Mouse (Mus musculus) heart, embryonic 14.5 days (tissue): ENCODE measurements at regions not wholly inside any gene's neighbourhood (a gene's known extent, or its start where the extent isn't known, plus 50 kb on each side); places are given as distances from the start of the nearest gene placed in this dataset.

ENCODE experiments used
- ATAC-seq: fragments of 200-750 bp; cut with Nextera tagmentation; 2 replicates; pipeline ENCODE4 v1.8.0; 2017; ENCODE audit warnings: low read depth, moderate TSS enrichment; ENCODE audit not compliant: insufficient number of reproducible peaks, insufficient read depth, low FRiP score
- H3K27ac ChIP-seq, 2 experiments: fragments of 200-500 bp in 1 of 2; fragments of 300-500 bp in 1 of 2; sonication (generic) in 1 of 2; replicated peaks in 1 of 2; 2 replicates each; pipeline ENCODE4 v1.5.1; 2012 to 2014; ENCODE audit warnings: low read depth in 2 of 2, low read length in 2 of 2, control low read depth in 1 of 2, mild to moderate bottlenecking in 1 of 2, mixed read lengths in 1 of 2; ENCODE audit not compliant: control insufficient read depth in 1 of 2, insufficient read depth in 1 of 2
- H3K27me3 ChIP-seq: fragments of 300-500 bp; sonication (generic); 2 replicates; pipeline ENCODE4 v1.6.1; 2014; ENCODE audit warnings: mild to moderate bottlenecking, low read length, control low read depth; ENCODE audit not compliant: control insufficient read depth, insufficient read depth
- H3K36me3 ChIP-seq: fragments of 300-500 bp; sonication (generic); 2 replicates; pipeline ENCODE4 v1.6.1; 2014; ENCODE audit warnings: mild to moderate bottlenecking, control low read depth, low read length, mixed read lengths; ENCODE audit not compliant: control insufficient read depth, insufficient read depth
- H3K4me1 ChIP-seq, 2 experiments: fragments of 200-500 bp in 1 of 2; fragments of 300-500 bp in 1 of 2; sonication (generic) in 1 of 2; 2 replicates each; pipeline ENCODE4 v1.6.1; 2012 to 2014; ENCODE audit warnings: low read length in 2 of 2, control low read depth in 1 of 2, mixed read lengths in 1 of 2; ENCODE audit not compliant: control insufficient read depth in 2 of 2, insufficient read depth in 2 of 2
- H3K4me2 ChIP-seq: fragments of 300-500 bp; sonication (generic); 2 replicates; pipeline ENCODE4 v1.6.1; 2014; ENCODE audit warnings: mild to moderate bottlenecking, low read length
- H3K4me3 ChIP-seq, 2 experiments: fragments of 200-500 bp in 1 of 2; fragments of 300-500 bp in 1 of 2; sonication (generic) in 1 of 2; 2 replicates each; pipeline ENCODE4 v1.5.1; 2012 to 2014; ENCODE audit warnings: low read length in 2 of 2, mild to moderate bottlenecking in 2 of 2, control low read depth in 1 of 2, low read depth in 1 of 2, moderate library complexity in 1 of 2; ENCODE audit not compliant: control insufficient read depth in 1 of 2, insufficient read depth in 1 of 2
- H3K9ac ChIP-seq: fragments of 300-500 bp; sonication (generic); 2 replicates; pipeline ENCODE4 v1.6.1; 2014; ENCODE audit warnings: mild to moderate bottlenecking, low read length
- H3K9me3 ChIP-seq: fragments of 300-500 bp; sonication (generic); 2 replicates; pipeline ENCODE4 v1.6.1; 2016; ENCODE audit warnings: low read length, control low read depth; ENCODE audit not compliant: control insufficient read depth
- WGBS: fragments of 180-500 bp; shearing (Covaris S2); extraction: QIAGEN DNeasy Blood & Tissue Kit; methylation state at CpG from one replicate; pipeline ENCODE4 v1.1.7; 2014; 5-methylcytosine and 5-hydroxymethylcytosine counted together

DNA sequence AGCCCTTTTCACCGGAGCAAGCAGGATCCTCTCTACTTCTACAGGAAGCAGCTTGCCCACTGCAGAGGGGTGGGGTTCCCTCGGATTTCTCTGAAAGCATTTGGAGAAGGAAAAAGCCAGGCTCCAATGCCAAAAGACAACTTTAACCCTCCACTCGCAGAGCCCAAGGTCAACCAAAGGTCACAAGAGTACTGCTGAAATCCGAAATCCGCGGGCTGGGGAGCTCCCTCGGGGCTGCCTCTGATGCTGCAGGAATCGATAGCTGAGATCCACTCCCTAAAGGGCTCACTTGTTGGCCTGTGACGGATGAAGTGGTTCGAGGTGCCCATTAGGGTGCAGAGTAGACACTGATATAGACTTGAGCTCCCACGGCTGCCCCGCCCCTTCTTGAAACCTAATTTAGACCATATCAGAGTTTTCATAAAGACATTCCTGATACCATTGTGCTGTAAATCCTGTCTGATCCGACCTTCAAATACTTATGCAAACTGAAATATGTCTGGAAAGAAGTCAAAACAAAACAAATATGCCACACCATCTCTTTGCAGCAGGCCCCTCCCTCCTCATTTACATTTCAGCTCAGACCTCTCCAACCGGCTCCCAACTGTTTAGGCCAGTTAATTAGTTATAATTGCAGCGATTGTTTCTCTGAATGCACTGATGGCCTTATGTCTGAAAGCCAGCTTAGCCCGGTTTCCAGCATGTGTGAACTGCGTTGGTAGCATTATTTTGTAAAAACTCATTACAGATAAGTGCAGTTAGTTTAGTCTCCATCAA is 170.8 kb upstream of the Map3k1 start:
- H3K9me3 ChIP-seq = no peaks in the 10 kb centered on the region
- H3K27ac ChIP-seq = no peak overlapping the region
- peak overlapping the region; percentile 47 for H3K4me2 ChIP-seq
- 30% methylated on average over 17 of the region's 17 CpGs for WGBS
- no peak overlapping the region; a peak in 1 of 4 replicates for H3K4me3 ChIP-seq
- H3K9ac ChIP-seq = peak overlapping the region; percentile 39
- no peak for ATAC-seq
- H3K4me1 ChIP-seq = peaks cover 11 to 19% of the 10 kb centered on the region in 2 experiments
- no peaks in the 10 kb centered on the region for H3K36me3 ChIP-seq
- H3K27me3 ChIP-seq = no peaks in the 10 kb centered on the region

DNA sequence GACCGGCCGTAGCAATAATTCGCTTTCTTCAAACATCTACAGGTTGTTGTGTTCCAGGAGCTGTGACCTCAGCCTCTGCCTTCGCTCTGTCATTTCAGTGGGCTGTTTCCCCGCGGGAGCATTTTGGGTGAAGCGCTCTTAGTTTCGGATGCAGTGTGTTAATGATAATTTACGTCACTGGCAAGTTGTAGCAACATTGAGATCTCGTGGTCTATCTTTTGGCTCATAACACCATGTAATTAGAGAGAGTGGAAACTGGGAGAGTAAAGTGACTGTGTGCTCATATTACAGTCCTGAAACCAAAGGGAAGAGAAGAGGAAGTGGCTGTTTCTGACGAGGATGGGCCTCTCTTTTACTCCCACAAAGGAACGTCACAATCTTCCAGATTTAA is 171.4 kb upstream of the Map3k1 start:
- H3K9me3 ChIP-seq = no peaks in the 10 kb centered on the region
- H3K4me1 ChIP-seq = peaks cover 11 to 19% of the 10 kb centered on the region in 2 experiments
- H3K36me3 ChIP-seq = no peaks in the 10 kb centered on the region
- H3K27ac ChIP-seq = no peak overlapping the region
- no peak overlapping the region for H3K4me2 ChIP-seq
- ATAC-seq = no peak
- no peak overlapping the region for H3K4me3 ChIP-seq
- WGBS = 78% methylated on average over 12 of the region's 12 CpGs
- no peaks in the 10 kb centered on the region for H3K27me3 ChIP-seq
- H3K9ac ChIP-seq = no peak overlapping the region

GRCm38 (mm10) chr13:111981103-111981502 is 172.3 kb upstream of the Map3k1 start:
- H3K9me3 ChIP-seq = no peaks in the 10 kb centered on the region
- H3K4me2 ChIP-seq = no peak overlapping the region
- ATAC-seq = no peak
- H3K4me1 ChIP-seq = peaks cover 11 to 19% of the 10 kb centered on the region in 2 experiments
- no peak overlapping the region for H3K4me3 ChIP-seq
- H3K27ac ChIP-seq = no peak overlapping the region
- H3K36me3 ChIP-seq = no peaks in the 10 kb centered on the region
- no peaks in the 10 kb centered on the region for H3K27me3 ChIP-seq
- no peak overlapping the region for H3K9ac ChIP-seq
- 91% methylated on average over 2 of the region's 2 CpGs for WGBS

DNA sequence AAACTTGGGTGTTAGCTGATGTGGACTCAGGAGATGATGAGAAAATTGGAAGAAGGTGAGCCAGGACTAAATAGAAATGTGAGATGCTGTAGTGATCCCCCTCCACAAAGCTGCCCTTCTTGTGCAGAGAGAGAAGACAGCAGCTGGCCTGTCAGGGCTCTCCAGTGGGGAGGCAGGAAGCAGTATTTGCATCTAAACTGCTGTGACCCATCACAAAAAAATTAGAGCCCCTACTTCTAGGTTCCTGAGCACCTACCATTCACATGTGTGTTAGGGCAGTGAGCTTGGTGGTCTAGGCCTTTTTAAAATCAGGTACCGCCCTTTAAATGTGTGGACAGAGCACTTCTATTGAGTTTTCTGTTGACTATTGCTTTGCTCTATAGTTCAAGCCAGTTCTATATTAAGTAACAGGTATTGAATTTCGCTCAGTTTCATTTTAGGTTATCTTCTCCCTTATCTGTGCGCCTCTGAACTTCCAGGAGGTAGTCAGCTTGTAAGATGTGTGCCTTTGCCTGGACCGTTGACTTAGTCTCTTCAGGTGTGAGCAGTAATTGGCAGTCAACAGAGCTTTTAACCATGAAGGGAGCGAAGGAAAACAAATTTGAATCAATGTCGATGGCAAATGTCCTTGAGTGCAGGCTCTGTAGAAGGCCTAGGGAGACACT is 174.1 kb upstream of the Map3k1 start:
- Histone ChIP-seq H3K4me3 (no peak overlapping the region), H3K27ac (no peak overlapping the region), H3K9ac (no peak overlapping the region), H3K4me1 (peaks cover 13 to 19% of the 10 kb centered on the region in 2 experiments), H3K9me3 (no peaks in the 10 kb centered on the region), H3K27me3 (no peaks in the 10 kb centered on the region), H3K36me3 (no peaks in the 10 kb centered on the region), H3K4me2 (no peak overlapping the region)
- WGBS = 54% methylated on average over 6 of the region's 6 CpGs
- no peak for ATAC-seq

- peaks cover 12 to 13% of the 10 kb centered on the region in 2 experiments for H3K4me1 ChIP-seq
- no peaks in the 10 kb centered on the region for H3K9me3 ChIP-seq
- H3K4me2 ChIP-seq = no peak overlapping the region
- no peak overlapping the region for H3K4me3 ChIP-seq
- no peaks in the 10 kb centered on the region for H3K36me3 ChIP-seq
- H3K9ac ChIP-seq = no peak overlapping the region
- WGBS = 62% methylated on average over 10 of the region's 10 CpGs
- no peak for ATAC-seq
- H3K27ac ChIP-seq = no peak overlapping the region
- H3K27me3 ChIP-seq = no peaks in the 10 kb centered on the region
Observed at GRCm38 (mm10) chr13:111984081-111984574, 175.3 kb upstream of the Map3k1 start.

GRCm38 (mm10) chr13:111985406-111985805 is 176.6 kb upstream of the Map3k1 start:
- Histone ChIP-seq H3K36me3 (no peaks in the 10 kb centered on the region), H3K4me3 (no peak overlapping the region), H3K27me3 (no peaks in the 10 kb centered on the region), H3K27ac (no peak overlapping the region), H3K4me2 (no peak overlapping the region), H3K4me1 (peaks cover under 1 to 5% of the 10 kb centered on the region in 2 experiments), H3K9me3 (no peaks in the 10 kb centered on the region), H3K9ac (no peak overlapping the region)
- 83% methylated on average over 5 of the region's 5 CpGs for WGBS
- no peak for ATAC-seq

- H3K36me3 ChIP-seq = no peaks in the 10 kb centered on the region
- H3K4me2 ChIP-seq = no peak overlapping the region
- no peak for ATAC-seq
- peaks cover 8 to 10% of the 10 kb centered on the region in 2 experiments for H3K4me1 ChIP-seq
- no peak overlapping the region for H3K9ac ChIP-seq
- H3K27me3 ChIP-seq = no peaks in the 10 kb centered on the region
- H3K27ac ChIP-seq = no peak overlapping the region
- 70% methylated on average over 15 of the region's 15 CpGs for WGBS
- H3K4me3 ChIP-seq = no peak overlapping the region
- H3K9me3 ChIP-seq = no peaks in the 10 kb centered on the region
Observed at GRCm38 (mm10) chr13:111986681-111987080, 177.9 kb upstream of the Map3k1 start.
